Mouse (Mus musculus) embryonic facial prominence, embryonic 11.5 days (tissue): ENCODE measurements around the gene Sptlc2. TPM values are rescaled to one million over a fixed set of nuclear protein-coding genes. Genes with fewer than 3 reads are reported as not detected.
"Not testable (repeated sequence)": the region's sequence is repeated elsewhere in the genome, so short reads cannot be mapped to it uniquely, and the experiment has no call there.

Source experiments
- ATAC-seq: fragments of 200-750 bp; cut with Nextera tagmentation; replicated peaks from 2 replicates; pipeline ENCODE4 v1.8.0; 2017; ENCODE audit warnings: low read depth; ENCODE audit not compliant: insufficient number of reproducible peaks, low FRiP score, low TSS enrichment
- DNase-seq: peaks from one replicate; pipeline ENCODE4 v3.0.0-alpha.2; 2015; ENCODE audit warnings: low spot score
- H3K27ac ChIP-seq: fragments of 300-500 bp; sonication (generic); replicated peaks from 2 replicates; pipeline ENCODE4 v1.5.1; 2014; ENCODE audit warnings: mild to moderate bottlenecking, low read depth, low read length, control low read depth
- H3K27me3 ChIP-seq: fragments of 300-500 bp; sonication (generic); 2 replicates; pipeline ENCODE4 v1.6.1; 2014; ENCODE audit warnings: mild to moderate bottlenecking, low read length, moderate library complexity, mixed read lengths; ENCODE audit not compliant: control insufficient read depth, insufficient read depth
- H3K36me3 ChIP-seq: fragments of 300-500 bp; sonication (generic); replicated peaks from 2 replicates; pipeline ENCODE4 v1.6.1; 2014; ENCODE audit warnings: low read depth, mild to moderate bottlenecking, low read length, moderate library complexity, mixed read lengths; ENCODE audit not compliant: control insufficient read depth, insufficient read depth
- H3K4me1 ChIP-seq: fragments of 300-500 bp; sonication (generic); 2 replicates; pipeline ENCODE4 v1.6.1; 2014; ENCODE audit warnings: low read length, mixed read lengths; ENCODE audit not compliant: control insufficient read depth, insufficient read depth
- H3K4me2 ChIP-seq: fragments of 300-500 bp; sonication (generic); 2 replicates; pipeline ENCODE4 v1.6.1; 2014; ENCODE audit warnings: low read depth, mild to moderate bottlenecking, control low read depth, low read length, moderate library complexity
- H3K4me3 ChIP-seq: fragments of 300-500 bp; sonication (generic); 2 replicates; pipeline ENCODE4 v1.5.1; 2014; ENCODE audit warnings: low read depth, low read length, control low read depth
- H3K9ac ChIP-seq: fragments of 300-500 bp; sonication (generic); replicated peaks from 2 replicates; pipeline ENCODE4 v1.6.1; 2014; ENCODE audit warnings: mild to moderate bottlenecking, control low read depth, low read length
- H3K9me3 ChIP-seq: fragments of 300-500 bp; sonication (generic); replicated peaks from 2 replicates; pipeline ENCODE4 v1.6.1; 2016; ENCODE audit warnings: mild to moderate bottlenecking, low read length, inconsistent platforms, mixed read lengths; ENCODE audit not compliant: control insufficient read depth
- WGBS: fragments of 180-500 bp; shearing (Covaris S2); extraction: QIAGEN DNeasy Blood & Tissue Kit; methylation state at CpG from one replicate; pipeline ENCODE4 v1.1.7; 2014; 5-methylcytosine and 5-hydroxymethylcytosine counted together
- polyA plus RNA-seq: library from polyadenylated mRNA; unstranded; fragments of >200 nt; fragmentation: Nextera tagmentation; extraction: Ambion mirVana; gene quantifications from 2 replicates; pipeline ENCODE4 v1.2.1, GENCODE M21; 2014

Sptlc2 gene
- polyA plus RNA-seq, 1 experiment from 2014 or later, result 65.0 TPM

DNA sequence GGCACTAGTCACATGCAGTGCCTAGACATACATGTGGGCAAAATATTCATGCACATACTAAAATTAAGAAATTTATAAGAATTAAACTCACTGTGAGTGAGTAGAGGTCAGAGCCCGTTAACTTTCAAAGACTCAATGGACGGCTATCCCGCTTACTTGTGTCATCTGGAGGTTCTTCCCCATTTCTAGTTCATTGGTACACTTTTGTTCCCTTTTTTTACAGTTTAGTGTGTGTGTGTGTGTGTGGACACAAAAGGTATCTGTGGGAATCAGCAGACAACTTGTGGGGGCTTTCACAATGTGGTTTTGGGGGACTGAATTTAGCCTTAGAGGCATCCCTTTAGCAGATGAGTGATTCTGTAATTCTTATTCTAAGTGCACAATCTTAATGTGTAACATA, 62.7 kb downstream of the Sptlc2 start:
- Histone ChIP-seq H3K9me3 (no peaks in the 10 kb centered on the region), H3K9ac (no peak overlapping the region), H3K27ac (no peak overlapping the region), H3K4me2 (no peak overlapping the region), H3K36me3 (no peaks in the 10 kb centered on the region), H3K4me3 (no peak overlapping the region), H3K27me3 (no peaks in the 10 kb centered on the region), H3K4me1 (no peaks in the 10 kb centered on the region)
- no peak for DNase-seq
- no peak for ATAC-seq
- WGBS, result 87% methylated on average over 3 of the region's 3 CpGs

DNA sequence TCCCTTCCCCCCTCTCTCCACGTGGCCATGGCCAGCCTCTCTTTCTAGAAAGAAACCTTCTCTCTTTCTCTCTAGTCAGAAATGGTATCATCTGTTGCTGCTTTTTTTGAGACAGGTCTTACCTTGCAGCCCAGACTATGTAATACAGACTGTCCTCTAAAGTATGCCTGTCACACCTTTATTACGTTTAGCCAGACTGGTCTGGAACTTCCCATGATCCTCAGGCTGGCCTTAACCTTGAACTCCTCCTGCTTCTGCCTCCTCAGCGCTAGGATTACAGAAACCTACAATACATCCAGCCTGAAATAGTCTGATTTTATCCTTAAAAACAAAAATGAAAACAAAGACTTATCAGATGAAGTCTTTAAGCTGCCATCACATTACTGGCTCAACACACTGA, 68.9 kb downstream of the Sptlc2 start:
- H3K36me3 ChIP-seq, result no peaks in the 10 kb centered on the region
- no peak overlapping the region for H3K27ac ChIP-seq
- no peaks in the 10 kb centered on the region for H3K9me3 ChIP-seq
- no peak overlapping the region for H3K9ac ChIP-seq
- H3K4me3 ChIP-seq, result no peak overlapping the region
- no peak overlapping the region for H3K4me2 ChIP-seq
- no peak for ATAC-seq
- DNase-seq, result no peak
- WGBS, result 83% methylated on average over 3 of the region's 3 CpGs
- H3K4me1 ChIP-seq, result no peaks in the 10 kb centered on the region
- H3K27me3 ChIP-seq, result no peaks in the 10 kb centered on the region

DNA sequence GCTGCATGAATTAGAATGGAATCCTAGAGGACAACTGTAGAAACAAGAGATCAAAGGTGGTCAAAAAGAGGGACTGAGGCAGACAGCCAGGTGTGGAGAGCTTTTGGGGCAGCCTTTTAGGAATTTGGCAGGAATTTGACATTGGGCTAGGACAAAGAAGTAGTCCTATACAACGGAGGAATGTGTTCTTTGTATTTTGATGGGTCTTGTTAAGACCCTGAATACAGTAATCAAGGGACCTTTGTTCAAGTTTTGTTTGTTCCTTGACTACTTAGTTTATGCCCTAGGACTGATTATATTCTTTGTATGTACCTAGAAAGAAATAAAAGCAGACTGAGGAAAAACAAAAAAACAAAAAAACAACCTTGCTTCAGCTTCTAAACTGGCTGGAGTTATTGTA, 70.2 kb downstream of the Sptlc2 start:
- no peaks in the 10 kb centered on the region for H3K9me3 ChIP-seq
- no peak overlapping the region for H3K27ac ChIP-seq
- 70% methylated on average over 1 of the region's 1 CpGs for WGBS
- no peak for ATAC-seq
- no peaks in the 10 kb centered on the region for H3K36me3 ChIP-seq
- no peaks in the 10 kb centered on the region for H3K4me1 ChIP-seq
- H3K9ac ChIP-seq, result no peak overlapping the region
- DNase-seq, result no peak
- H3K4me2 ChIP-seq, result no peak overlapping the region
- no peak overlapping the region for H3K4me3 ChIP-seq
- no peaks in the 10 kb centered on the region for H3K27me3 ChIP-seq

DNA sequence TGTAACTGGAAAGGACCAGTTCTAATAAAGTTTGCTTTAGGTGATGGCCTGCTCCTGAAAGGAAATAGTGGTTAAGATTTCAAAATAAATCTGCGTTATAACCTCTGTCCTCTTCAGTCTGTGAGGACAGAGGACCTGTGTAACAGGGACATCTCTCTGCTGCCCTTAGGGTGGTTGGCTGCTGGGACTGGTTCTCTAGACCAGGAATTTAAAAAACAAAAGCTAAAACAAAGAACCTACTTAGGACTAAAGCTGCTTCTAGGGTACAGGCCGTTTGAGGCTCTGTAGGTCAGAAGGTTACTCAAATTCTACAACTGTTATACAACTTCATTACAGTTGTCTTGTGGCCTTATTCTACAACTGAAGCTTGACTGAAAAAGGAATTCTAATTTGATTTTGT, 75.1 kb downstream of the Sptlc2 start:
- ATAC-seq, result no peak
- WGBS, result 37% methylated on average over 2 of the region's 2 CpGs

DNA sequence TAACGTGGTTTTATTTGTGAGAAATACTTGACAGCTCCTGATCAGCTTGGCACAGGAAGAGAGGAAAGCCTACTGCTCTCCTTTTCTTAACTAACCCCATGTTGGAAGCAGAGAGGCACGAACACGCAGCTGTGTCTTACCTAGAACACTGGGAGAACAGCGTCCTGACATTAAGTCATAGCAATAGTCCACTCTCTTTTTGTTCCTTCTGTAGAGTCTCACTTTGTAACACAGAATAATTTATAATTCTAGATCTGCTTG, 81.6 kb downstream of the Sptlc2 start:
- not testable (repeated sequence) for H3K4me2 ChIP-seq, H3K27me3 ChIP-seq, ATAC-seq, H3K9ac ChIP-seq, H3K36me3 ChIP-seq, H3K27ac ChIP-seq, H3K4me3 ChIP-seq, H3K4me1 ChIP-seq, H3K9me3 ChIP-seq, DNase-seq
- WGBS, result 79% methylated on average over 4 of the region's 4 CpGs

More for the DNA sequence above, 75.1 kb downstream of the Sptlc2 start:
- Histone ChIP-seq H3K27ac (no peak overlapping the region), H3K9ac (no peak overlapping the region), H3K27me3 (no peaks in the 10 kb centered on the region), H3K4me3 (no peak overlapping the region), H3K36me3 (peaks cover 4% of the 10 kb centered on the region; the same call in 1 of the 2 replicates), H3K4me2 (no peak overlapping the region), H3K4me1 (no peaks in the 10 kb centered on the region), H3K9me3 (no peaks in the 10 kb centered on the region)
- no peak for DNase-seq

DNA sequence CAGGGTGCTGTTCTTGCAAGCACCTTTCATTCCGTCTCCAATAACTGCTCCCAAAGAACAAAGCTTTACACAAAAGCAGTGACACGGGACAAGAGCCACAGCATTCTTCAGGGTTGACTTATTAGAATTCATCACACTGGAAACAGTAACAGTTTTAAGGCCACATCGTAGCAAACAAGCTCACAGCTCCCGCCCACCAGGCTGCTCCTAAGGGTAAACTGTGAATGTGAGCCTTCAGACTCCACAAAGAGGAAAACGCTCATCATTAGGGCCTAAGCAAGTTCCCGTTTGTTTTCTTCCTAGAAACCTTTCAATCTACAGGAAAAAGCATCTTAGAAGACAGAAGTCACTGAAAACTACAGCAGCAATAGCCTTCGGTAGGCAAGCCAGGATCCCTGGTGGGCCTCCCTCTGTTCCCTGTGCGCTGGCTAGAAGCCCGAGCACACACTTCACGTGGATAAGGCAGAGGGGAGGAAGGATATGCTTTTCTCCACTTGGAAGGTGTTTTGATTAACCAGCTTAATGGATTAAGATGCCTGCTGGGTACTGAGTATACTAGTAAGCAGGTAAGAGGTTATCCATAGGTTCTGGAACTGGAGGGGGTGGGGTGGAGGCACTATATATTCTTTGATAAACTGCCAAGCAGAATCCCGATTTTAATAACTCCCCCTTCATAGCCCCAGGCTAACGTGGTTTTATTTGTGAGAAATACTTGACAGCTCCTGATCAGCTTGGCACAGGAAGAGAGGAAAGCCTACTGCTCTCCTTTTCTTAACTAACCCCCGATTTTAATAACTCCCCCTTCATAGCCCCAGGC, 82.2 kb downstream of the Sptlc2 start:
- Histone ChIP-seq H3K36me3 (no peaks in the 10 kb centered on the region), H3K9ac (no peak overlapping the region), H3K4me1 (no peaks in the 10 kb centered on the region), H3K4me2 (no peak overlapping the region), H3K27me3 (no peaks in the 10 kb centered on the region), H3K9me3 (no peaks in the 10 kb centered on the region), H3K27ac (no peak overlapping the region), H3K4me3 (no peak overlapping the region)
- 37% methylated on average over 13 of the region's 13 CpGs for WGBS
- DNase-seq, result no peak
- ATAC-seq, result no peak

DNA sequence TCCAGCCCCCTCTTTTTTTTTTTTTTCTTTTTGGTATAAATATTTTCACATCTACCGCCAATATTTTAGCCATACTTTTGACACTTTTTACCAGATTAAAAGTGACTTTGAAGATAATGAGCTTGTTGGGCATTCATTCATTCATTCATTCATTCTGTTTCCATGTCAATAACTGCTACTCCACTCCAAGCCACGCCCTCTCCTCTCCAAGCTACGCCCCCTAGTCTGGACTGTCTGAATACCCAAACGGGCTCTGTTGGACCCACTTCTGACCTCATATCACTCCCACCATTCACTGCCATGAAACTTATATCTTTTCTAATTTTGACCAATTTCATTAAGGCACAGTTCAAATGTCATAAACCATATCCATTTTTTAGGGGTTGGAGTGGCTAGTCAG, 87.0 kb downstream of the Sptlc2 start:
- Histone ChIP-seq H3K9me3 (no peaks in the 10 kb centered on the region), H3K4me2 (no peak overlapping the region), H3K36me3 (no peaks in the 10 kb centered on the region), H3K4me1 (no peaks in the 10 kb centered on the region), H3K27ac (no peak overlapping the region), H3K4me3 (no peak overlapping the region), H3K9ac (no peak overlapping the region), H3K27me3 (peaks cover 3% of the 10 kb centered on the region; the same call in 1 of the 2 replicates)
- ATAC-seq (no peak), DNase-seq (no peak)
- WGBS, result 46% methylated on average over 4 of the region's 4 CpGs

DNA sequence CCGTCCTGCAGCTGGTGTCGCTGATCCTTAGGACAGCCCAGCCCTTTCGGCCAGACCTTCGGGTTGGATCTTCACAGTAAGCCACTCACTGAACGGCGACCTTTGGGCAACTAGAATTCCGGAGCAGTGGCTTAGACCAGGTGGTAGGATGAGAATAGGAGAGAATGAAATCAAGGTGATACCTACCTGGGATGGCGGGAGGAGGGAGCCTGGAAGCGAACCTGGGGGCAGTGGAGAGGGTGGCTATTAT, 87.8 kb downstream of the Sptlc2 start:
- 2% methylated on average over 9 of the region's 9 CpGs for WGBS
- Histone ChIP-seq H3K36me3 (no peaks in the 10 kb centered on the region), H3K4me2 (peak overlapping the region; percentile 84), H3K4me3 (peak overlapping the region; percentile 60), H3K4me1 (no peaks in the 10 kb centered on the region), H3K9me3 (no peaks in the 10 kb centered on the region), H3K9ac (no peak overlapping the region), H3K27me3 (peaks cover 3% of the 10 kb centered on the region; the same call in 1 of the 2 replicates), H3K27ac (no peak overlapping the region)
- DNase-seq (peak; percentile 21), ATAC-seq (0 out of 2 replicates have a peak, but pooled peaks have one; percentile 36)
